Mouse (Mus musculus) left cerebral cortex, postnatal 4 days (tissue): Measurements from ENCODE around the gene Sdhb. TPM values are rescaled to one million over a fixed set of nuclear protein-coding genes. Genes with fewer than 3 reads are reported as not detected.
A peak's percentile ranks its signal among the peaks of the same experiment; 100 is the strongest.

Experiments
- DNase-seq: peaks from one replicate; pipeline ENCODE4 v3.0.0-alpha.2; 2022
- intact Hi-C: fragments of 180-260 bp; cut with DNase I; formaldehyde crosslinking; loops from one replicate; pipeline ENCODE4 v1.15.1; 2025
- total RNA-seq, 2 experiments: library from RNA; stranded (reverse); gene quantifications; 2 replicates each; pipeline ENCODE4 v1.2.3; 2021

Gene Sdhb
- total RNA-seq, 2 experiments from 2014 or later, result 174 to 177 TPM

DNA sequence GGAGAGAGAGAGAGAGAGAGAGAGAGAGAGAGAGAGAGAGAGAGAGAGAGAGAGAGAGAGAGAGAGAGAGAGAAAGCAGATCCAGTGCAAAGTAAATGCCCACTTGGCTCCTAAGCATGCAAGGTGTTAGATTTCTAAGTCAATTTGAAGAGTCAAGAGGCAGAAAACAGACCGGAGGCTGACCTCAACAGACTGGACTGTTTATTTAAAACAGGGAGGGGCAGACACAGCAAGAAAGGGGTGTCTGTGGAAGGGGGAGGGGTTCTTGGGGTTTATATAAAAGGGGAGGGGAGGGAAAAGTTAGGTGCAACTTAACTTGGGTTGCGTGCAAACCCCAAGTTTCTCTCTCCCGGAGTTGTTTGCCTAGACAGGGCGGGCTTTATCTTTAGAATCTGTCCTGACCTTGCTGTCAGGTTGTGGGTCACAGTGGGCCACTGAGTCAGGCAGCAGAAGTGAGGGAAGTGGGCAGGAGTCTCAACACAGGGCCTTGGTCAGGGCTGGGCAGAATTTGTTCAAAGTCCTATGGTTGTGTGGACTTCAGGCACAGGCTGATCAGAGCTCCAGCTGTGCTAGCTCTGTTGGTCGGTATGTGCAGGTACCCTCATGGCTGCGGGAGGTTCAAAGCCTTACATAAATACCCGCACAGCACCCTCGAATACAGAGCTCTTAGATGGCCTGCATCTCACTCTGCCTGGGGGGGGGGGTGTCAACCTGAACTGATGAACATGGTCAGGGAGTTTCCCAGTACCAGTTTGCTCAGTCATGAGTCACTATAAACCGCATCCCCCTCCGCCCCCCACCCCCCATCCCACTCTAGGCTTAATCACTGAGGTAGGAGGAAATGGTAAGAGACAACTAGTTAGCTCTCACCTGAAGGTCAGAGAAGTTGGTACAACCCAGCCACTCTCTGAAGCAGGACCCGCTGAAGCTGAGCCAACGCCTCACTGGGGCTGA lies 13.2 kb upstream of the Sdhb start:
- intact Hi-C loops, result no loop called here
- DNase-seq, result no peak

DNA sequence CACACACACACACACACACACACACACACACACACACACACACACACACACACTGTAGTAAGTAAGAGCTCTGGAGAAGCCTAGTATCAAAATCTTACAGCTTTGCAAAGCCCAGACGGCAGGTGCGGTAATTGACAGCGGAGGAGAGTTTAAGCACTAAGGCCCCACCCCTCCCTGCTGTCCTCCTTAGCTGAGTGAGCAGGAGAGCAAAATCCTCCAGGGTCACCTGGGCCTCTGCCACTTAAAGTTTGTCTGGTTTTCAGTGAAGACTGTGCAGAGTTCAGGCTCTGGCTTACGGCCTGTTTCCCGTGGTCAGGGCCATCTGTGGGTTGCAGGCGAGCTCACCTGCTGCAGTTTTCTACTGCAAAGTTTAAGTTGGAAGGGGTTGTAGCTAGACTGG lies 12.5 kb upstream of the Sdhb start:
- no peak for DNase-seq
- intact Hi-C loops, result no loop called here

DNA sequence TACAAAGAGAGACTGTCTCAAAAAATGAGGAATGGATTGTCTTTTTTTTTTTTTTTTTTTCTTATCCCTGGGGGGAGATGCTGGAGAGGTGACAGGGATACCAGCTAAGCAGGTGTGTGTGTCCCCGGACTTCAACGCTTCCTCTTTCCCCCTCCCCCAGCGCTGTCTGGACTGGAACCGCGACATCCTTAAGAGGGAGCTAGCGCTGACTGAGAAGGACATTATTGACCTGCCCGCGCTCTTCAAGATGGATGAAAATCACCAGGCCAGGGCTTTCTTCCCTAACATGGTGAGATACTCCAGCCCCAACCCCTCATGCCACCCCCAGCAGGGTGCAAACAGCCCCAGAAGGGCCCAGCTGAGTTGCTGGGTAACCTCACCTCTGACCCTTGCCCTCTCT lies 12.0 kb upstream of the Sdhb start:
- DNase-seq, result no peak
- intact Hi-C loops, result no loop called here

DNA sequence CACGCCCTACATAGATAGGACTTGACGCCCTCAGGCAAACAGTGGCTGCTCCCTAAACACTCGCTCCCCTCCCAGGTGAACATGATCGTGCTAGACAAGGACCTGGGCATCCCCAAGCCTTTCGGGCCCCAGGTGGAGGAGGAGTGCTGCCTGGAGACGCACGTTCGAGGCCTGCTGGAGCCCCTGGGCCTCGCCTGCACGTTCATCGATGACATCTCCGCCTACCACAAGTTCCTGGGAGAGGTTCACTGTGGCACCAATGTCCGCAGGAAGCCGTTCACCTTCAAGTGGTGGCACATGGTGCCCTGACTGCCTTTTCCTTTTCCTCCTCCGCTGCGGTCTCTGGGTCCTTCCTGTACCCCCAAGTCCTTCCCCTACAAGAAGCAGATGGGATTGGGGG lies 11.4 kb upstream of the Sdhb start:
- intact Hi-C loops, result no loop called here
- DNase-seq, result no peak

DNA sequence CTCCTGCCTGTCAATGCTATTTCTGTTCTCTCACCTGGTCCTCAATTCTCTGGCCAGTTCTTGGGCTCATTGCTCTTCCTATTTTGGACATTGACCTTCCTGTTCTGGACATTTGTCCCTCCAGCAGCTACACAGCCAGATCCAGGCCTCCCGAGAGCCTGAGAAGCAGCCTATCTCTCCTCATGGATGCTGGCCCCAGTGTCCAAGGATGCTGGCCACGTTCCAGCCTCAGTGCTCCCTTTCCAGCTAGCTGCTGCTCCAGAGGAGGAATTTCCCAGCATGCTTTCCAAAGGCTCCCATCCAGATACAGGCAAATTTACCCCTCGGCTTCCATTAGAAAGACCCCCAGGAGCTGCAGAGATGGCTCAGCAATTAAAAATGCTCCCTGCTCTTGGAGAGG lies 10.4 kb upstream of the Sdhb start:
- peak; percentile 59 for DNase-seq
- intact Hi-C loops, result no loop called here

DNA sequence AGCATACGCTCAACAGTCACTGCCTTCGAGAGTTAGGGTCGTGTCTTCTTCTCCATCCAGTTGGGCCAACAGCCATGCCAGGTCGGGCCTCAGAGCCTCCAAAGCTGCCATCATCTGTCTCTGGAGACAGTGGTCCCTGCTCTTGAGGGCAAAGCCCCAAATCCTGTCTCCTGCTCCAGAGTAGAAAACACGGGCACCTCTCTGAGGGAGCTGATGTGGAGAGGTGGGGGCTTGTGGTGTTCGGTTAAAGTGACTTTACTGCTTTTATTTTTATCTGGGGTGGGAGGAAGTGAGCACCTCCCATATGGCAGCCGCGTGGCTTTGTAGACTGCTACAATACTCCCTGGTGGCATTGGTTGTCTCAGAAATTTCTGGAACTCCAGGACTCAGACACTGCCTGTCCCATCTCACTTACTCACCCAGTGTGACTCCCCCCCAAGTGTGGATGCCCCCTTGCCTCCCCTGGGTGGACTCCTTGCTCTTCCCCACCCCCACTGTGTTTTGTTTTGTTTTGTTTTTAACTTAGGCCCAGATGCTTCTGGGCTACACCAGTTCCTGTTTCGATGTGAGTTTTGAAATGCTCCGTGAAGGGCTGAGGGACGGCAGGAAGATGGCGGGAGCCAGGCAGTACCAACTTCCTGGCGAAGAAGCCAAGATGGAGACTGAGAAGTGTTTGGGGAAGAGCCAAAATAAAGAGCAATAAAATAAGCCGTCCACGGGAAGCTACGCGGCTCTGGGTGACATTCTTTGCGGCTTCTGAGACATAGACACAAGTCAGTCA lies 9.0 kb upstream of the Sdhb start:
- intact Hi-C loops, result no loop called here
- no peak for DNase-seq

DNA sequence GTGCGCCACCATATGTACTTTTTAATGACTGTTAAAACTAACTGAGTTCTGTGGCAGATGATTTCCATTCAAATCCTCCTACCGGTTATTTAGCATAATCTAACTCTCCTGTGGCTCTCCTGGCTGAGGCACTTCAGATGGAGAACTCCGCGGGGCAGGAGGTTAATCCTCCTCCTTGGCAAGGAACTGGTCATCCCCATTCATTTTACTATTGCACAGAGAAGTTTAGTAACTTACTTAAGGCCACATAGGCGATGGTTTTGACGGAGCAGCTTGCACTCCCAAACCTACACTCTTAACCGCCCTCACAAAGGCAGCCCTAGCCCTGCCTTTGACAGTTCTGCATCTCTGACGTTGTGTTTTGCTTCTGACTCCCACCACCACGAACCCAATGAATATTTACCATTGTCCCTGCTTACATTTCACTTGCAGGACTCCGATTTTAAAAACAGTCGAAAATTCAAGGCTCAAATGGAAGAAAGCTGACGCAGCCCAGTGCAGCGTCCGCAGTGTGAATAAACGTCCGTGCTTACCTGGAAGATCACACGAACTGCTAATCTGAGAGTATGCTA lies 3.8 kb upstream of the Sdhb start:
- intact Hi-C loops, result loop anchor here (5.0 kb wide), 1 partner anchor 235 kb away; no protein-coding TSS in a partner anchor
- peak; percentile 36 for DNase-seq

DNA sequence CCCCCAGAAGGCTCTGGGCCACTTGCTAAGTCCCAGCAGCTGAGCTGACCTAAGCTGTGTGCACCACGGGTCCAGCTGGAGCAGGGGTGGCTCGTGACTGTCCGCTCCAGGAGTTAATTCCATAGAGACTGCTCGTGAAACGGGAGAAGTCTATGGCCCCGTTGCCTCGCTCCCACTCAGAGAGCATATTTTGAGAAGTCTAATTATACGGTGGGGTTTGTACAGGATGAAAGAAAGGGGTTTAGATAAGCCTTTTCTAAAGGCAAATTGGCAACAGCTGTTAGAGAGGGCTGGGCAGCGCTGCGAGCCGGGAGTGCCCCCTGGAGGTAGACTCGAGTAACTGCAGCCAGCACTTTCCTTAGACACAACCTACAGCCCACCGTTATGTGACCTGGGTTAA lies 3.3 kb upstream of the Sdhb start:
- DNase-seq, result peak; percentile 72
- intact Hi-C loops, result loop anchor here (5.0 kb wide), 1 partner anchor 235 kb away; no protein-coding TSS in a partner anchor

DNA sequence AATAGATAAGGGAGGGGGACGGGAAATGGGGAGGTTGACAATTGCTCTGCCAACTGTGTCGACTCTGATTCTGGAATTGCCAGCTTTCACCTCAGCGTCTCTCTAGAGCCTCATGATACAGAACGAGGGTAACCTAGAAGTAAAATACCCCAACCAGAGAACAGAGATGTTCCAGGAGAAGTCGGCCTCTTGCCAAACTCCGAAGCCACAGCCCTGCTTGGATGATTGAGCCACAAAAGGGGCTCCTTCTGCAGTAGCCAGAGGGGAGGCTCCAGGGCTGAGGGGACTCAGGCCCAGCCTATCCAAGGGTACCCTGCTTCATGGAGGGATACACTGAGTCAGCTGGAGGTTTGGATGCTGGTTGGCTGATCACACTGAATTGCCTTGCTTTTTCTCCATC lies 2.7 kb upstream of the Sdhb start:
- no peak for DNase-seq
- intact Hi-C loops, result loop anchor here (5.0 kb wide), 1 partner anchor 236 kb away; no protein-coding TSS in a partner anchor

DNA sequence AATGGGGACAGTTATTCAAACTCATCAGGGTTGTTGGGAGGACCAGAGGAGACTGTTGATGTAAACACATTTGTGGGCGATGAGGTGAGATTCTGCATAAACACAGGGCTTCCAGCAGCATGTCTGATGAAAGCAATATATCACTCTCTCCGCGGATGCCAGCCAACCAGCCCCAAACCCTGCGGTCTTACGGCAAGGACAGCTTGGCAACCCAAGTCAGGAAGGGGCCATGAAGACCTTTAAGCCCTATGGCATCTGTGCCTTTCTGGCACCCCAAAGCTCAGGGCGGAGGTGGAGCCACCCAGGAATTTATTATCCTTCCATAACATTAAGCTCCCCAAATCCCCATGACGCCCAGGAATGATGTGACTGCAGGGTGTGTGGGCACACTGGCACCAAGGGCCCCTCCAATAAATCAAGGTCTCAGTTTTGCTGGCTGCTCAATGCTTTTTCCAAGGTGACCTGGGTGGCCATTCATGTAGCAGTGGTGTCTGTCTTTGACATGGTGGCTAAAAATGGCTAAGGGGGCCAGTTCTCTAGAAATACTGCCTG lies 1.8 kb upstream of the Sdhb start:
- DNase-seq, result no peak
- intact Hi-C loops, result loop anchor here (5.0 kb wide), 1 partner anchor 237 kb away; no protein-coding TSS in a partner anchor

DNA sequence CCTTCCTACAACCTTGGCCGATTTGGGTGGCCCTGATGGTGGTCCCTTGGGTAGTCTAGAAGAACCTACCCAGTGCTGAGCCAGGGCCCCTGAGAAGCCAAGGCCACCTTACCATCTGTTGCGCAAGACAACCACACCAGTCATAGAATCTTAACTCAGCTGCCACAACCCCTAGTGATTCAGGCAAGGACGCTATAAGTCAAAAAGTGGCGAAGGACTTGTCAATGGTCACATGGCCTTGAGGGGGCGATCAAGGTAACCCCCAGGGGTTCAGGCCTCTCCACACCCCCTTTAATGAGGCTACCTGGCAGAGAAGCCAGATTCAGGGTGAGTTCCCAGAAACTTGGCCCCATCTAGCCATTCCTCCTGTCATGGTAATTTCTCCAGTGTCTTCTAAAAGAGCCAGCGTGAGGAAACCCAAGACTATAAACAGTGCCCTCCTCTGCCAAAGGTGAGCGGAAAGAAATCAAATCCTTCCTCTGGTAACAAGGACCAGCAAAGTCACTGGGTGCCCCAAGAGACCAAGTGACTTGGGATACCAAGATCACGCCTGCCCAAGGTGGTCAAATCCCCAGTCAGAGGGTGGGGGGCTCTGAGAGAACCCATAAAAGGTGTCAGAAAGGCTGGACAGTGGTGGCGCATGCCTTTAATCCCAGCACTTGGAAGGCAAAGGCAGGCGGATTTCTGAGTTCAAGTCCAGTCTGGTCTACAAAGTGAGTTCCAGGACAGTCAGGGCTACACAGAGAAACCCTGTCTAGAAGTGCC lies 1.1 kb upstream of the Sdhb start:
- DNase-seq, result no peak
- intact Hi-C loops, result loop anchor here (5.0 kb wide), 2 partner anchors 72 to 238 kb away; no protein-coding TSS in a partner anchor

DNA sequence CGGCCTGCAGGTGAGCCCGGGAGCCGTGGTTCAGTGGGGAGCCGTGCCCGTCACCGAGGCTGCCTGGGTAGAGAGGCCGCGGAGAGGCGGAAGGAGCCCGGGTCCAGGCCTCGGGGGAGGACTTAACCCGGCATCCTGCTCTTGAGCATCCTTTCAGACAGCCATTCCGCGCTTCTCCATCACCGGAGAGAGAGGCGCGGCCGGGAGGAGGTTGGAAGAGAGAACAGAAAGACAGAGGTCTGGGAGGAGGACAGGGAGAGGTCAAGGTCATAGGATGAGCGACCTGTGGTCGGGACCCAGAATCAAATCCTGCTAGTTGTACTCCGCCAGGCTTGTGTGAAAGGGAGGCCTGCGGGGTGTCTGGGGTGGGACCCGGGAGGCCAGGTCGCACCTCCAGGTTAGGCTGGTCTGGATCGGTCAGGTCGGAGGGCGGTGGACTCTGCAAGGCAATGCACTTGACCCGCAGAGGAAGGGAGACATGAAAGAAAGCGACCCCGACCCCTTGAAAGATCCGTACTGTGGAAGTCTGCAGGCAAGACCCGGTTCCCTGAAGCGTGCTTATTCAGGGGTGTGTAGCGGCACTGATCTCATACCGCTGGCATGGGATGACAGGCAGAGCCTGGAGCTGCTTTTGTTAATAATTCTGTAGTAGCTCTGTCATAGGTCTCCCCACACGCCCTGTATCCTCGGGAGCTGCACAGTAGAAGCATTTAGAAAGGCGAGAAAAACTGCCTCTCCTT lies 634 bp downstream of the Sdhb start:
- intact Hi-C loops, result loop anchor here (5.0 kb wide), 1 partner anchor 71 kb away; no protein-coding TSS in a partner anchor
- no peak for DNase-seq

DNA sequence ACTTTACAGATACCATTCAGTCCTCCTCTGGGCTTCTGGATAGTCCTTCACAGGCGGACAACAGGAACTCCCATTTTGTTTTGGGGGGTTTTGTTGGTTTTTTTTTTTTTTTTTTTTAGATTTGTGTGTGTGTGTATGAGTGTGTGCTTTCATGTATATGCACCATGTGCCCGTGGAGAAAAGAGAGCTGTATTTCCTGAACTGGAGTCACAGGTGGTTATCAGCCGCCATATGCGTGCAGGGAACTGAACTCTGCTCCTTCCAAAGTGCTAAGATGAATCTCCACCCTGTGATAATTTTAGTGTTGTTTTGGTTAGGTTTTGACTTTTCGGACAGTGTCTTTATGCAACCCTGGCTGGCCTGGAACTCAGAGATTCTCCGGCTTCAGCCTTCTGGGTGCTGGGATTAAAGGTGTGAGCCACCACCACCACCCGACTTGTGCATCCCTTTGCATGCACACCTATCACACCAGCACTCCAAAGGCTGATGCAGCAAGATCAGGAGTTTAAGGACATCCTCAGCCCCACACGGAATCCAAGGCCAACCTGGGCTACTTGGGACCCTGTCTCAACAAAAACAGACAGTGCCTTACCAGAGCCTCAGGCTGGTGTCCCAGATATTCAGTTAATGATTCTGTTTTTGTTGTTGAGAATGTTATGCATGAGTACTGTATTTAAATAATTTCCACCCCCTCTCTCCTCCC lies 1.4 kb downstream of the Sdhb start:
- no peak for DNase-seq
- intact Hi-C loops, result loop anchor here (5.0 kb wide), 1 partner anchor 70 kb away; no protein-coding TSS in a partner anchor

DNA sequence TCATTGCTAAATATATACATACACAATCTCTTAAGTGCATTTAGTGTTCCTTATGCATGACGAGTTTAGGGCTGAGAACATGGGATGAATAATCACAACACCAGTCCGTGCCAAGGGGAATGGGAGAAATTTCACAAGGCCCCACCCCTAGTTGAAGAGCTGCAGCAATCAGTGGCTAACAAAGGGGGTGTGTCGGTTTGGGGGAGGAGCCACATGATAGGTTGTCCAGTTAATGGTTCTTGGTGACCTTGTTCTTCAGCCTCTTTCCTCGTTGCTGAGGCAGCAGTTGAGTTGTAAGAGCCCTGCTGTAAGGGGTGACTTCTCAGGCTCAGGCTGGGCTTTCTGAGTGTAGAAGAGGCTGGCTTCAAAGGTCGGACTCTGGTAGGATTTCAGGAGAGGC lies 1.9 kb downstream of the Sdhb start:
- DNase-seq, result no peak
- intact Hi-C loops, result loop anchor here (5.0 kb wide), 1 partner anchor 69 kb away; no protein-coding TSS in a partner anchor

DNA sequence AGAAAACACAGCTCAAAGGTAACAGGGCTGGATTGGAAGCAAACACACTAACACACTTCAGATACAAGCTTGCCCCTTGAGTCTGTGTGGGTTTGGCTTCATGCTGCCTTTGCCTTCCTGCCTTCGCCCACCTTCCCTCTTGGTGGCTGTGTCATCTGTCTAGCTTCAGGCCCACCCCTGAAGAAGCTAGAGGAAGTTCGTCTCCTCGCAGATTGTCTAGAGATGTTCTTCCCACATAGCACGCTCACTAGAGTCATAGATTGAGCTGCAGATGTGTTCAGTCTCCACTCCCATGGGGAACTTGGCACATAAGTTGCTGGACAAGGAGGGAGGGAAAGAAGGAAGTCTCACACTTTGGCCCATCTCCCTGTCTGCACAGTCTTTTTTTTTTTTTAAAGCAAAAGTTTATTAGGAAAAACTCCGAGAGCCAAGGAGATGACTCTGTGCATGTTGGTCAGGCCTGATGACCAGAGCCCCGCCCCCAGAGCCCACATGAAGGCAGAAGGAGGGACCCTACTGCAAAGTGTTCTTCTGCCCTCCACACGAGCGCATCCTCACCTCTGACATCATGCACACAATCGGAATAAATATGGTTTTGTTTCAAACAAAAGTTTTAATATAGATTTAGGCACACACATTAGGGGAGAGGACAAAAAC lies 3.1 kb downstream of the Sdhb start:
- intact Hi-C loops, result loop anchor here (5.0 kb wide), 1 partner anchor 68 kb away; no protein-coding TSS in a partner anchor
- DNase-seq, result no peak

DNA sequence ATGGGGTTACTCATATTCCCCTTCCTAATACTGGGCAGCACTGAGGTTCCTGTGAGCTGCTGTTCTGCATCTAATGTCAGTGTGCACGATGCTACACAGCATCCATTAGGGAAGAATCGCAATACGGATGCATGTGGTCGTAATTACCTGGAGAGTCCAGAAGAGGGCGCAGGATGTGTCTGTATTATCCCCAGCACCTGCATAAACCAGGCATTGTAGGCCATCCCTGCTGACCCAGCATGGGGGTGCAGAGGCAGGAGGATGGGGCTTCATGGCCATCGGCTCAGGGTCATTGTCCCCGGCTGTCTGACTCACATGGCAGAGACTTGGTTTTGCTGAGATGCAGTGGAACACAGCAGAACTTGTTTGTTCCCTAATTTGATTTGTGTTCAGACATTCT lies 3.6 kb downstream of the Sdhb start:
- intact Hi-C loops, result loop anchor here (5.0 kb wide), 1 partner anchor 68 kb away; no protein-coding TSS in a partner anchor

DNA sequence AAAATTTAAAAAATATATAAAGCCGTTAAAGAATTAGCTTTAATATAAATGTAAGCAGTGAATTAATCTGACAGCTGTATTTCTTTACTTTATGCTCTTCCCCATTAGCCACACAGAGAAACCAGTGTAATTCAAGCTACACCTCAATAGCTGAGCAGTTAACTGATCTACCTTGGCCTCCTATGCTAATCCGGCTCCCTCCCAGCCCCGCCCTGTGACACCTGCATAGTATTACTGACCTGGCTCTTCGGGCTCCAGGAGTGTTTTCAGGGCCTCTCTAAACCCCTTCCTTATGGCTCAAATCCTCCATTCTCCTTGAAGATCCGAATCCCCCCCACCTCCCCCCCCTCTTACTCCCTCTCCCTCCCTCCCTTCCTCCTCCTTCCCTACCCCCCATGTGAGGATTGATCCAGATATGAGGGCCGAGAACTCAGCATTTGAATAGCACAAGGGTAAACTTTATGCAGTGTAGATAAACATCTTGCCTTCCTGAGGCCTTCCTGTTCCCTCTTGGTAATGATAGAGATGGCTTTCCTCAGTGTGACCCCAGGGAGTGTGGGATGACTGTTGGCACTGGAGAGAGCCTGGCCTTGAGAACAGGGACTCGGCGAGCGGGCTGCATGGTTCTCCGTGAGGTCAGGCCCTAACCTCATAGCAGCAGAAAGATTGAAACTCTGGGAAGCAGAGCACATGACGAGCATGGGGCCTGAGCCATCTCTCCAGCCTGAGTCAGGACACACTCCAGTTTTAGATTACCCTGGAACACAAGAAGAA lies 6.6 kb downstream of the Sdhb start:
- intact Hi-C loops, result no loop called here
- no peak for DNase-seq

More for the DNA sequence above, 3.6 kb downstream of the Sdhb start:
- DNase-seq, result peak; percentile 77
